Mouse (Mus musculus) testis, adult 2 months (tissue): Measurements from ENCODE around the gene Celsr3. TPM values are rescaled to one million over a fixed set of nuclear protein-coding genes. Genes with fewer than 3 reads are reported as not detected.

Source experiments
- H3K27ac ChIP-seq: fragments of 200-500 bp; 2 replicates; pipeline ENCODE4 v1.5.1; 2012; ENCODE audit warnings: low read depth, low read length; ENCODE audit not compliant: control insufficient read depth, insufficient read depth
- H3K27me3 ChIP-seq: fragments of 200-500 bp; 2 replicates; pipeline ENCODE4 v1.6.1; 2012; ENCODE audit warnings: mild to moderate bottlenecking, low read length, moderate library complexity; ENCODE audit not compliant: control insufficient read depth, insufficient read depth
- H3K36me3 ChIP-seq: fragments of 200-500 bp; 2 replicates; pipeline ENCODE4 v1.6.1; 2012; ENCODE audit warnings: mild to moderate bottlenecking, low read length; ENCODE audit not compliant: control insufficient read depth, insufficient read depth
- H3K4me1 ChIP-seq: fragments of 200-500 bp; 2 replicates; pipeline ENCODE4 v1.6.1; 2012; ENCODE audit warnings: low read length; ENCODE audit not compliant: control insufficient read depth, insufficient read depth
- H3K4me3 ChIP-seq: fragments of 200-500 bp; 2 replicates; pipeline ENCODE4 v1.5.1; 2012; ENCODE audit warnings: low read depth, mild to moderate bottlenecking, low read length, moderate library complexity, mixed read lengths; ENCODE audit not compliant: control insufficient read depth
- CTCF ChIP-seq: fragments of 200-500 bp; IDR thresholded peaks from 2 replicates; pipeline ENCODE4 v1.5.1; 2012; ENCODE audit warnings: low read depth, mild to moderate bottlenecking, inconsistent platforms, low read length, moderate library complexity; ENCODE audit not compliant: control insufficient read depth, insufficient read depth, insufficient replicate concordance
- POLR2A ChIP-seq: fragments of 200-500 bp; IDR thresholded peaks from 2 replicates; pipeline ENCODE4 v1.6.1; 2012; ENCODE audit warnings: low read depth, mild to moderate bottlenecking, inconsistent platforms, low read length, moderate library complexity; ENCODE audit not compliant: control insufficient read depth
- polyA plus RNA-seq: library from polyadenylated mRNA; depleted of rRNA; stranded (reverse); fragments of >200 nt; gene quantifications from 2 replicates; pipeline ENCODE4 v1.2.3, GENCODE M21; 2012

The Celsr3 gene
- polyA plus RNA-seq, 1 experiment, result 1.3 TPM

GRCm38 (mm10) chr9:108807674-108808073 is 18.4 kb upstream of the Celsr3 start:
- Histone ChIP-seq H3K27me3 (no peaks in the 10 kb centered on the region), H3K36me3 (no peaks in the 10 kb centered on the region), H3K27ac (no peak overlapping the region), H3K4me1 (peaks cover 13% of the 10 kb centered on the region), H3K4me3 (peak overlapping the region; percentile 51)
- TF ChIP-seq POLR2A (no peak), CTCF (no peak)

GRCm38 (mm10) chr9:108808163-108808665 is 17.9 kb upstream of the Celsr3 start, which contains the start of gene Nckipsd:
TSS of gene Nckipsd (plus strand) at chr9:108808368.
- no peaks in the 10 kb centered on the region for H3K36me3 ChIP-seq
- H3K4me1 ChIP-seq, result peaks cover 13% of the 10 kb centered on the region
- H3K27ac ChIP-seq, result 0 out of 2 replicates have a peak within 1 kb of the TSS, but pooled peaks have one; percentile 47

DNA sequence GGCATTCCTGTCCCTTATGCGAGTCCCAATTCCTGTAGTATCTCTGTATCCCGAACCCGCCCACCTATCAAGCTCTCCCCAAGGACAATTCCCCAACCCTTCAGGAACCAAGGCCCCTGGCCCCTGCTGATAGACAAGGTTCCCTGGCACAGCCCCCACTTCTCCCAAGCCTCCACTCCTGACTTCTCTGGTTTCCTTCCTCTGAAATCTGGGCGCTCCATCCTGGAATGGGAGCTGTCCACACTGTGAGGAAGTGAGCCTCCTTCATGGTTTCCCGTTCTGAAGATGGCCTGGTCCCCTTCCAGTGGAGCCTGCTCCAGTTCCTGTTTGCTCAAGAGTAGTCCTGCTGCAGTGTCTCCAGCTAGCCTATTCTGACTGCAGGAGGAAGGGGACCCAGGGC is 16.9 kb upstream of the Celsr3 start:
- Histone ChIP-seq H3K4me3 (no peak overlapping the region), H3K36me3 (no peaks in the 10 kb centered on the region)

More at GRCm38 (mm10) chr9:108808163-108808665, 17.9 kb upstream of the Celsr3 start, which contains the start of gene Nckipsd:
- Histone ChIP-seq H3K27me3 (no peaks in the 10 kb centered on the region), H3K4me3 (peak within 1 kb of the TSS; percentile 94)
- no peak for TF ChIP-seq POLR2A
- TF ChIP-seq CTCF, result peak; percentile 70

DNA sequence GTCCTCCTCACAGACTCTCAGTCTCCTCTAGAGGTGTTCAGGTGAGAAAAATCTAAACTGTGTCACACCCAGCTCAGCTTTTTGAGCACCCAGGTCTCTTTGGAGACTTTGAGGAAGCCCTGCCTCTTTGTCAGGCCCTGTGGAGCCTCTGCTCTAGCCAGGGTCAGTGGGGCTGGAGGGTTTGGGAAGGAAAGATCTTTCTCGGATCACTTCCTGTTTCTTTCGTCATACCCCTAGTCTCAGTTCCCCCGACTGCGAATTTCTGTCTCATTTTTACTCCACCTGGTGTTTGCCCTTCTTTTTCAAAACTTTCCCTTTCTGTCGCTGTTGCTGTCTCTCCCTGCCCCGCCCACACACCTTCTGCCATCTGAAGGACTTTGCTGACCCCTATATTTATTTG is 16.4 kb upstream of the Celsr3 start:
- no peaks in the 10 kb centered on the region for H3K36me3 ChIP-seq
- no peak overlapping the region for H3K4me3 ChIP-seq
- no peak for TF ChIP-seq CTCF
- no peak for TF ChIP-seq POLR2A
- no peak overlapping the region for H3K27ac ChIP-seq
- no peaks in the 10 kb centered on the region for H3K27me3 ChIP-seq
- H3K4me1 ChIP-seq, result peaks cover 13% of the 10 kb centered on the region

More for the DNA sequence above, 16.9 kb upstream of the Celsr3 start:
- Histone ChIP-seq H3K27ac (no peak overlapping the region), H3K27me3 (no peaks in the 10 kb centered on the region), H3K4me1 (peaks cover 13% of the 10 kb centered on the region)
- TF ChIP-seq CTCF (no peak), POLR2A (no peak)

DNA sequence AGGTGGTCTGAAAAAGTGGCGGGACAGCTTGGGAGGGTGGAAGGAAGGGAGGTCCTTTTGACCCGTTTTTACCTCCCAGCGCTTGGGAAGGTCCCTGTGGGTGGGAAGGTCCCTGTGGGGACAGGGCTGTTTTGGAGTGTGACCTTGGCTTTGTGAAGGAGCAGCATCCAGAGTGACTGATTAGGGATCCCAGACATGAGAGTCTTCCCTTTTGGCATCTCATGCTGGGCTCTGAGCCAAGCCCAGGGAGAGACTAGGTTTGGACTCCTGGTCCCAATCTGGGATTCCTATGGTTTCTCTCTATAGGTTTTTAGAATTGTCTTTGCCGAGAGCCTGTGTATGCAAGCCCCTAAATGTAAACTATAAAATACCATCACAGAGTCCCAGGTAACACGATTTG is 15.6 kb upstream of the Celsr3 start:
- no peaks in the 10 kb centered on the region for H3K36me3 ChIP-seq
- H3K27me3 ChIP-seq, result no peaks in the 10 kb centered on the region
- no peak overlapping the region for H3K4me3 ChIP-seq
- H3K4me1 ChIP-seq, result peaks cover 13% of the 10 kb centered on the region
- H3K27ac ChIP-seq, result no peak overlapping the region
- TF ChIP-seq POLR2A (no peak), CTCF (no peak)

DNA sequence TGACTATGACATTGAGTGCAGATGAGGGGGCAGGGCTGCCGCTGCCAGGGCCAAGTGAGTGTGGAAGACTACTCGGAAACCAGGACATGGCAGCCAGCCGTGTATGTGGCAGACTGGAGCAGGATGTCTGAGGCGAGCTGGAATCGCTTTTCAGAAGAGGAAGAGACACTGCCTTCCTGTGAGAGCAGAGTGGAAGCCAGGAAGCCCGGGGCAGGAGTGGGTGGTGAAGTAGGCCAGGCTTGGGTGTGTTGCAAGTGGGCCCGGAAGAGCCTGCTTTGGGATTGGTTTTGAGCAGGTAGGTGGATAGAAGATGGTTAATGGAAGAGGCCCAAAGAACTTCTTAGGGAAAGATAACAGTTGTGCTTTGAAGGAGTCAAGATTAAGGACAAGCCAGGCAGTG is 10.6 kb upstream of the Celsr3 start:
- H3K36me3 ChIP-seq, result no peaks in the 10 kb centered on the region
- H3K27ac ChIP-seq, result no peak overlapping the region
- TF ChIP-seq CTCF, result no peak
- TF ChIP-seq POLR2A, result no peak
- no peaks in the 10 kb centered on the region for H3K4me1 ChIP-seq
- no peaks in the 10 kb centered on the region for H3K27me3 ChIP-seq
- H3K4me3 ChIP-seq, result no peak overlapping the region

DNA sequence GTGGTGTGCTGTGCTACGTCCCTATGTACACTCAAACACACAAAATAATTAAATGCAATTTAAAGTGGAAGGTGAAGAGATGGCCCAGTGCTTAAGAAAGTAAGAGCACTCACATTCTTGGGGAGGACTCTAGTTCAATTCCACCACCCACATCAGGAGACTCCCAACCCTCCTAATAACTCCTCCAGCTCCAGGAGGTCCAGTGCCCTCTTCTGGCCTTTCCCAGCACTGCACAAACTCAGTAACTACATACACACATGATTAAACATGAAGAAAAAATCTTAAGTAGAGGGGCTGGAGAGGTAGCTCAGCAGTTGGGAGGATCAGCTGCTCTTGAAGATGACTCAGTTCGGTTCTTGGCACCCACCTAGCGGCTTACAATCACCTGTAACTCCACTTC is 6.6 kb upstream of the Celsr3 start:
- TF ChIP-seq POLR2A (no peak), CTCF (peak; percentile 38; the same call in 1 of the 2 replicates)
- Histone ChIP-seq H3K27me3 (no peaks in the 10 kb centered on the region), H3K4me3 (no peak overlapping the region), H3K27ac (no peak overlapping the region), H3K36me3 (no peaks in the 10 kb centered on the region), H3K4me1 (peaks cover under 1% of the 10 kb centered on the region)
